Mouse (Mus musculus) activated CD4-positive, CD25-positive, alpha-beta regulatory T cell, adult 4 months (primary cell): Measurements from ENCODE around the gene Plk3. TPM values are rescaled to one million over a fixed set of nuclear protein-coding genes. Genes with fewer than 3 reads are reported as not detected.

ENCODE experiments used
- ATAC-seq: one replicate; pipeline ENCODE4 v1.8.0; 2017
- polyA plus RNA-seq, 2 experiments: library from polyadenylated mRNA; unstranded; fragments of 100-300 nt; shearing (Covaris generic); gene quantifications; one replicate each; pipeline ENCODE4 v1.2.1; 2017

The Plk3 gene
- polyA plus RNA-seq, 2 experiments from 2014 or later = 10.6 to 14.6 TPM

GRCm38 (mm10) chr4:117138295-117139216 lies 4.8 kb upstream of the Plk3 start:
- no peak for ATAC-seq

DNA sequence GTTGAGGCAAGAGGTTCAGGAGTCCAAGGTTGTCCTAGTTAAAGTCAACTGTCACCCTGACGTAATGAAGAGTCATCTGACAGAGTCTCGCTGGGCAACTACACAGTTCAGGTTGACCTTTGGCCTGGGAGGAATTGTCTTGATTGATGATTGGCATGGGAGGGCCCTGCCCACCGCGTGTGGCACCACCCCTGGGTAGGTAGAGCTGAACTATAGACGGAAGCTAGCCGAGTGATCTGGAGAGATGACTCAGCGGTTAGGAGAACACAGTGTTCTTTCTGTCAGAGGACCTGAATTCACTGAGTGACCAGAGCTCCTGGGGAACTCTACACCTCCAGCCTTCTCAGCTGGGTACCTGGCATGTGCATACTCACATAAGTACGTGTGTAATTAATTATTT lies 2.3 kb upstream of the Plk3 start:
- ATAC-seq = no peak

- ATAC-seq = no peak
Measured at GRCm38 (mm10) chr4:117134601-117134995, 835 bp upstream of the Plk3 start.

DNA sequence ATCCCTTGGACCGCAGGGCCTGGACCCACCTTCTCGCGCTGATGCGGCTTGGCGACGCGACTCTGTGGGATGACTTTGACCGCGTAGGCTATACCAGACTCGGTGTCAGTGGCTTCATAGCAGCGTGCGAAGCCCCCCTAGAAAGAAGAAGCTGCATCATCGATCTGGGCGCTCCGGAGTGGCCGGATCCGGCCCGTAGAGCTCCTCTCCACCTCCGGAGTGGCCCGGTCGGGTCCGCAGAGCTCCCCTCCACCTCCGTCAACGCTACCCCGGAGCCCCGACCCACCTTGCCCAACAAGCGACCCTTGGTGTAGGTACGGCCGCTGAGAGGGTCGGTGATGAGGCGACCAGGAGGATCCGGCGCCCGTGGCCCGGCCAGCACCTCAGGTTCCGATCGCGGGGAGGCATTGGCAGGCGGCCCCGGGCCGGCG lies 382 bp downstream of the Plk3 start:
- ATAC-seq = no peak

DNA sequence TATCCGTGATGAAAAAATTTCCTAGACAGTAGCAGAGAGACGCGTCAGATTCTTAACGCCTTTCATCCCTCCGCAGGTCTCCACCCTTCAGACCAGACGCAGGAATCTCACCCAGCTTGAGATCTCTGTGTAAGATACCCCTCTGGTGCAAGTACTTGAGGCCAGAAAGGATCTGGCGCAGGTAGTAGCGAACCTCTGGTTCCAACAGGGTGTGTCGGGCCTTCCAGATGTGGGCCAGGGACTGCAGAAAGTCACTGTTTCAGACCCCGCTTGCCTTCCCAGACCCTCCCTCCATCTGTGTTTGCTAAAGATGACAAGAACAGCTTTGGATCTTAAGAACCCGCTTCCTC lies 994 bp downstream of the Plk3 start:
- ATAC-seq = no peak

GRCm38 (mm10) chr4:117131890-117132793 lies 1.6 kb downstream of the Plk3 start:
- ATAC-seq = no peak

DNA sequence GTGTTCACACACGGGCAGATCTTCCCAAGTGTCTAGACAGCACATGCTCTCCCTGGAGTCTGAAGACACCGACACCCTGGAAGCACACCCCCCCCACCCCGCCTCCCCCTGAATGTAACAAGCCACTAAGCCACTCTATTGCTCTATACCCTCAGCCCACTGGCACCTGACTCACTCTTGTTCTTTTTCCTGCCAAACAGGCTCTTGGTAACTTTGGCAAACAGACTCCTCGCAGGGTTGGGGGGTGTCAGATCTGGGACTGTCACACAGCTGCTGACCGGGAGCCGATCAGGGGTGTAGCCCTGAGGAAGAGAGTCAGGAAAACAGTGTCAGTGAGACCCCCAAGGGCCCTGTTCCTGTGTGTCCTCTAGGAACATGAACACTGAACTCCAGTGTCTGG lies 2.6 kb downstream of the Plk3 start:
- no peak for ATAC-seq

DNA sequence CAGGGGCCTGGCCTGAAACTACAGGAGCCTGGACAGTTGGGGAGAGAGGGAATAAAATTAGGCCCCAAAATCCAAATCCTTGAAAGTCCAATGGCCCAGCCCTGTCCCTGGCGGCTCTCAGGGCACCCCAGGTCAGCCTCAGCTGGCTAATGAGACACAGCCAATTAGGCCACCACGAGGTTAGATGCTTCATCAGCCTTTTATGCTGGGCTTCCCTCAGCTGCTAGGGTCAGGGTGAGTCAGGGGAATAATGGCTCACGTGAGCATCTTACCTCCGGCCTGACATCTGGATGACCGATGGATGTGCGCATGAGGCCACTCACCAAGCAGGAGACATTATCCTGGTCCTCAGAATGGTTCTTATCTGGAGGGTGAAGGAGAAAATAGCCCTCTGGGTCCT lies 3.0 kb downstream of the Plk3 start:
- no peak for ATAC-seq

- ATAC-seq = no peak
Measured at GRCm38 (mm10) chr4:117127991-117128686, 5.6 kb downstream of the Plk3 start.

GRCm38 (mm10) chr4:117126675-117127290 lies 7.0 kb downstream of the Plk3 start, which contains the start of gene Tctex1d4:
Tctex1d4 (plus strand) TSS chr4:117126794.
- no peak for ATAC-seq

DNA sequence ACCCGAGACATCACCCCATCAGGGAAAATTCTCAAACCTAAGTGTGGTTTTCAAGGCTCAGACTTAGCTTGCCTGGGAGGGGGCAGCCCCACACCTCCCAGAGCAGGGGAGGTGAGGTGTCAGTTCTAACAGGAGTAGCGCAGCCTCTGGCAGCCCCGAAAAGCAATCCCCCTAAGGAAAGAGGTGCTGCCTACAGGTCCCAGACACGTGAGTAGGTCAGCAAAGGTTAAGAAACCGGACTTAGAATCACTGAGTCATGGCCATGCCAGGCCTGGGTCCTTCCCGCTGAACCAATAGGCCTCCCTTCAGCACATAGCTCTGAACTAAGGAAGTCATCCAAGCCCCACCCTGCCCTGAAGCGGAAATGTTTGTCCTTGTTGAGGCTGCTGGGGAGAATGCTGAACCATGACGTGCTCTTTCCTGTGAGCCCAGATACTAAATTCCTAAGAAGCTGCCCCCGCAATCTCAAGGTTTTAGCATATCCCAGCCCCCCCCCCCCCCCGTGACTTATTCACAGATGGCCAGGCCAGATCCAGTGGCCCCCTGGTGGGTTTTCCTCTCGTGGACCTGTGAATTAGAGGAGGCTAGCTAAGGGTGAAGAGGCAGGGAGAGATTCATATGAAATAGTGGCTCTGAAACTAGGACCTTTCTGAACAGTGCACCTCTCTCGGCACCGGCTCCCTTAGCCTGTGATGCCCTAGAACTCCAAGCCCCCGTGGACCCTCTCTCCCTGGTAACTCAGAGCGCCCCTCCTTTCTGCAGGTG lies 7.7 kb downstream of the Plk3 start:
- ATAC-seq = peak; percentile 58

DNA sequence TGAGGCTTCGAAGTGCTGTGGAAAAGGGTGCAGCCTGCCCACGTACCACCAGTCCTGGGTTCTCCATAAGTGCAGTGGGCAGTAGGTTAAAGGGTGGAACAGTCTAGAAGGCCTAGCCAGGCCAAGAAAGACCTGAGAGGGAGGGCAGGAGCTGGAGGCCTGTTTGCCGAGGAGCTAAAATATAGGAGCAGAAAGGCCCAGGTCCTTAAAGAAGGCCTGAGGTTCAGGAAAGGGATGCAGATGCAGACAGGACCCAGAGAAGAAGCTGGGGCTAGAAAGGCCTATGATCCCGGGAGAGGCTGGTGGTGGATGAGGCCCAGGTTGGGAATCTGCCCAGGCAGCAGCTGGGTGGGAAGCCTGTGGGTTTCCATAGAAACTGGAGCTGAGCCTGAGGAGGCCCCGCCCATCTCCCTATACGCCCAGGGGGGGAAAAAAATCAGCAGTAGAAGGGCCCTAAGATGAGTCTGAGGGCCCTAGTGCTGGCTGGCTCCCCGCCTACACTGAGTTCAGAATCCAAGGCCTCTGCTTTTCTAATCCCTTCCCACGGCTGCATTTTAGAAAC lies 8.3 kb downstream of the Plk3 start, which contains the start of gene Btbd19:
Gene Btbd19, minus strand, starts transcription at position 378 of the 562 bp plus-strand sequence.
- no peak for ATAC-seq

- peak; percentile 70 for ATAC-seq
Measured at GRCm38 (mm10) chr4:117124518-117125347, 9.0 kb downstream of the Plk3 start.

- ATAC-seq = no peak
Measured at GRCm38 (mm10) chr4:117124218-117124517, 9.6 kb downstream of the Plk3 start.

DNA sequence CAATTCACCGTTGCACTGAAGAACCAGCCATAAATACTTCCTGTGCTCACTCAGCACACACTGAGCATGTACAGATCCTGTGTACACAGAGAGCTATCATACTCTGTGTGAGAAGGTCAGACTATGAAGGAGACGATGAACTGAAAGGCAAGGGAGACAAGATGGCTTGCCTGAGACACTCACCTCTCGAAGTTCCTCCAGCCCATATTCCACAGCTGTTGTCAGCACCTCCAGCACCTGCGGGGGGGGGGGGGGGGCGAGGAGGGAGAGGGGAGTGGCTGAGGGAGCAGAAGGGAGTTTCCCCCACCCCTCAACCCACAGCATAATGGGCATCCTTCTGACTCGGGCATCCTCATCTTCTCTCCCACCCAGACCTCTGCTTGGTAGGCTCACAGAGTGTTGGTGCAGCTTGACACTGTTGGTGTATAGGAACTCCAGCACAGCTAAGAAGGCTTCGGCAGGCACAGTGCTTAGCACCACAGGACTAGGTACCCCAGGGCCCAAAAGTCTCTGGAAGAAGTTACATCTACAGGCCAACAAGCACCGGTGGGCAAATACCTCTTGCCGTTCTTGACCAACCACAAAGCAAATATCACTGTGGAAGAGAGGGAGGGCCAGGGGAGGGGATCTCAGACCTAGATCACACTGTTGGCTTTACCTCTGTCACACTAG lies 10.1 kb downstream of the Plk3 start:
- no peak for ATAC-seq

GRCm38 (mm10) chr4:117122209-117122608 lies 11.6 kb downstream of the Plk3 start:
- ATAC-seq = no peak

DNA sequence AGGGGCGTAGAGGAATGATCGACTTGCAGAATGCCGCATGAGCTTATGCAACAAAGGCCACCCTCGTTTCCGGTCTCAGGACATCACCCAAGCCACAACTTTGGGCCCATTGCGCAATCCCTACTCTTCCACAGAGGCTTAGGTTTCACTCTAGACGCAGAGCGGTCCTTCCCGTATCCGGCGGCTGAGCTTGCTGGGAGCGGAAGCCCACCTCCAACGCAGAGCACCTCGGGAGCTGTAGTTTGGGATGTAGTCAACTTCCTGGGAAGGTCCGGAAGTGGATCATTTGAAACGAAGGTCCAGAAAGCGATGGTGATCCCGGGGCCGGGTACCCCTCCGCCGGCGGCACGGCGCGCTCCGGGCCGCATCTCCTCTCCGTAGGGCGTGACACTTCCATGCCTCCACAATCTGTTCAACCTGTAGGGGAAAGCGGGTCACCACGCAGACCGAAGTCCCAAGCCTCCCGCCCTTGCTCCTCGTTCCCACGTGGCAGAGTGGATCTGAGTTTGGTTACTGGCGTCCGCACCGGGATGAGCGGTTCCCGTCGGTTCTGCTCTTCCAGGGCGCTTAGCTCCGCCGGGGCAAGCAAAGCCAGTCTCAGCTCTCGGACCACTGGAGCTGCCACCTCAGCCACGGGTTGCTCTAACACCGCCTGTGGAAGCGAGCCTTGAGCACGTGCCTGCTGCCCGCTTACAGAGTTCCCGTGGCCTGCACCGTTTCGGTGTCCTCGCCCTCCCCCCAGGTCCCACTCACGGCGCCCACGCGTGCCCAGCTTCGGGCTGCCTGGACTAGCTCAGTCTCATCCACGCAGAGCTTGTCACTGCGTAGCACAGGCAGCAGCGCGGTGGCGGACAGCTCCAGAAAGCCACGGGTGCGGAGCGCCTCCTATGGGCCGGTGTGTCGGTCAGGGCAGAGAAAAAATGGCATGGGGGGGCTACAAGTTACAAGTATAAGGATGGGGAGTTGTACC lies 13.0 kb downstream of the Plk3 start:
- peak; percentile 47 for ATAC-seq

- ATAC-seq = no peak
Measured at GRCm38 (mm10) chr4:117120052-117120444, 13.7 kb downstream of the Plk3 start.

DNA sequence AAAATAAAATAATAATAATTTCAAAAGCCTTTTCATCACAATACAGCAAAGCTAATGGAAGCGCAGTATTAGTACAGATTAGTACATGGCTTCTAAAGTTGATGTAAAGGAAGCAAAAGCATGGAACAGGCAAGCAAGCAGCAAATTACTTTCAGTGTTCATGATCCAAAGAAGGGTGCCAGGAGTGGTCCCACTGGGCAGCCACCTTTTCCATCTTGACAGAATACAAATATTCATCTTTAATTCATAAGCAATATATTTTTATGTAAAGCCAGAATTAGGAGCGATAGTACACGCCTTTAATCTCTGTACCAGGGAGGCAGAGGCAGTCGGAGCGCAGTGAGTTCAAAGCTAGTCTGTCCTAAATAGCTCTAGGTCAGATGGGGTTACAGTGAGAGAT lies 14.1 kb downstream of the Plk3 start:
- no peak for ATAC-seq
